ENCODE assay signal across 8 mouse cellular contexts in the genomic region with DNA sequence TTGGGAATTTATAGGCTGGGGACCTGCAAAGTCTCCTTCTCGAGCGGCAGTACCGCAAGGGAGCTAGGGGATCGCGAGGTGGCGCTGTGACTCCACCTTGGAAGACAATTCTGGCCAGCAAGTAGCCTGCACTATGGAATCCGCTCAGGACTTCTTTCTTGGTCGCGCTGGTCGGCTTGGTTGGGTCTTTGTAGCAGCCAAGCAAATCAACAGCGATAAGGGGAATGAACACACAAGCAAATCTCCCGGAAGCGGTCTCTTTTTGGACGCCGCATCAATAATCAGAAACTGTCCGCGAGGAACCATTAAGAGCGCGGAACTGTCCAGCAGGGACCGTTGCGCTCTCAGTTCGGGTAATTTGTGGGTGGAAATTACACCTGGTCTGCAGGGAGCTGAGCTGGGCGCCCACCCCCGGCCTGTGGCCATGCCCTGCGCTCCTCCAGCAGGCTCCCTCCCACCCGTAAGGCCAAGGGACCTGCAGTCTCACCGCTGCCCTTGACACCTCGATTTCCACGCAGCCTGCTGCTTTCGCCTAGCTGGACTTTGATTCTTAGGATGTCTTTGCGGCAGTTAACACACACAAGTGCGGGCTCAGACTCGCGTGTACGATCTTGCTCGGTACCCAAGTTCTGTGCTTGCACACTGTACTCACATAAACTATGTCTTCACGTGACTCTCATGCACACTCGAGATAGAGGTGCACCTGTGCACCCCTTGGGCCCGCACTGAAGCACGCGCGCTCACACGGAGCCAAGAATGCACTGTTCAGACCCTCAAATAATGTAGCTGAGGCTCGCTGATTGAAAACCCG. TPM values are rescaled to one million over a fixed set of nuclear protein-coding genes. Genes with fewer than 3 reads are reported as not detected.
A peak's percentile ranks its signal among the peaks of the same experiment; 100 is the strongest.
DNase-seq lines count a peak whose midpoint lies in the region; ATAC-seq lines count a peak whose summit lies in the region.

No protein-coding gene starts in this region.

- no peak overlapping the region for H3K27ac ChIP-seq in intestine, embryonic 15.5 days

- no peaks in the 10 kb centered on the region for H3K9me3 ChIP-seq in intestine, embryonic 15.5 days

- DNase-seq in T-cell, adult 2 months (ENCODE audit: low spot score), result peak; percentile 54
- peak; percentile 88 for DNase-seq in gastrocnemius, postnatal 14 days
- peak; percentile 75 to 90 for DNase-seq in left cerebral cortex, postnatal 14 days (ENCODE audit: low spot score in 2 of 2)
- DNase-seq in mesoderm, embryonic 11.5 days (ENCODE audit: low read depth, low spot score), result peak; percentile 93
- peak; percentile 96 for DNase-seq in right cerebral cortex, postnatal 4 days
- peak; percentile 70 for DNase-seq in yolk sac, embryonic 10.5 days (ENCODE audit: low spot score)

- no peaks in the 10 kb centered on the region for H3K36me3 ChIP-seq in intestine, embryonic 15.5 days

- H3K9ac ChIP-seq in intestine, embryonic 15.5 days, result no peak overlapping the region

- H3K4me2 ChIP-seq in intestine, embryonic 15.5 days (replicated peaks), result peak overlapping the region; percentile 78

- peaks cover 44% of the 10 kb centered on the region for H3K27me3 ChIP-seq in intestine, embryonic 15.5 days (replicated peaks)

- H3K4me3 ChIP-seq in intestine, embryonic 15.5 days (replicated peaks), result peak overlapping the region; percentile 27

- WGBS in intestine, embryonic 15.5 days, result 1% methylated on average over 45 of the region's 45 CpGs

- peaks cover 15% of the 10 kb centered on the region for H3K4me1 ChIP-seq in intestine, embryonic 15.5 days (replicated peaks)

- ATAC-seq in common myeloid progenitor, adult 5-6 weeks (replicated peaks; ENCODE audit: low read depth, poor library complexity, severe bottlenecking), result peak; percentile 88
- peak; percentile 83 for ATAC-seq in intestine, embryonic 15.5 days

- intact Hi-C loops in gastrocnemius, postnatal 14 days (cut with DNase I; ENCODE audit: low total_unique reads), result loop anchor here (2.0 to 5.0 kb wide), 2 partner anchors 398 to 921 kb away; no protein-coding TSS in a partner anchor
- intact Hi-C loops in left cerebral cortex, postnatal 14 days (cut with DNase I), result loop anchor here (1.0 to 10.0 kb wide), 4 partner anchors 397 to 1274 kb away; no protein-coding TSS in a partner anchor

RNA-seq across cellular contexts. Expression of a gene that starts 5.9 kb away (rescaled TPM):
- total RNA-seq in common myeloid progenitor, adult 5-6 weeks (2017), result not detected in 2 replicates
- 10 to 100 TPM; 15.8 to 18.3 TPM for total RNA-seq in gastrocnemius, postnatal 14 days (2021)
- polyA plus RNA-seq in intestine, embryonic 15.5 days (2015; fragmentation: Nextera tagmentation; extraction: Ambion mirVana), result 9.5 and 12.1 TPM in 2 replicates
- total RNA-seq in left cerebral cortex, postnatal 14 days (2021), result 1 to 10 TPM; 4.2 to 4.6 TPM
